In the genomic region with DNA sequence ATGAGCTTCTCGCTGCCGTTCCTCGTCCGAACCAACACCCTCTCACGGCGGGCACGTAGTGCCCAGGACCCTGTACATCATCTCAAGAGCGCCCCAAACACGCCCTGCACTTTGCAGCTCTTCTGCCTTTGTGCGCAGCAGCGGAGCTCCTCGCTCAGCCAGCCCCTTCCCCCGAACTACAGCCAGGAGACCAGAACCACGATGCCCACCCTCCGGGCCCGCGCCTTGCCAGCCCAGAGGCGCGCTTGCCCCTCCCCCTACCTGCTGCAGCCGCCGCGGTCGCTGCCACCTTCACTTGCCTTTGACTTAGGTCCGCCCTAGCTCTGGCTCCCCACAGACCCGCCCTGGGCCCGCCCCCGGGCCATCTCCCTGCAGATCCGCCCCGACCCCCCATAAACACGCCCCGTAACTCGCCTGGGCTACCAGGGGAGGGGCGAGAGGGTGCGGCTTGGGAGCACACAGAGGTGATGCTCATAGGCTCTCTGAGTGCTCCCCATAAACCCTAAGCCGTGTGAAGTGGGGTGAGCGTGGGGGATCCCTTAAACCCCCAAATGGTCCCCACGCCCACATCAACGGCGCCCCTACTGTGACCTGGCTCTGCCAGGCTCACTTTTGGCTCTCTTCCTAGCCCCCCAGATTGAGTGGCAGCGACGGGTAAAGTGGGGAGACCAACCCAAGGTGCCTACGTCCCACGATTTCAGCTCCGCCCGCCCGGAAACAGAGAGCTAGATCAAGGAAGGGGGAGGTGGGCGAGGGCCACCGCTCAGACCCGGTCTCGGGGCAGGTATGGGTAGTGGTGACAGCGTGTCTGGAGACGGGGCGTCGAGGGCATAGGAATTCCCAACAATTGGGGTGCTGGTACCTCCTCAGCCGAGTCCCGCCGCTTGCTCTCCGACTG, we compare ENCODE assay signal across 8 mouse cellular contexts. TPM values are rescaled to one million over a fixed set of nuclear protein-coding genes. Genes with fewer than 3 reads are reported as not detected.
DNase-seq lines count a peak whose midpoint lies in the region; ATAC-seq lines count a peak whose summit lies in the region.

No protein-coding gene starts in this region.

- ATAC-seq in activated CD4-positive, CD25-positive, alpha-beta regulatory T cell, adult 4 months: peak; percentile 95
- ATAC-seq in inflammation-experienced regulatory T-cells, adult 6 months: peak; percentile 97

- peak; percentile 32 for DNase-seq in embryo, embryonic 10 days (ENCODE audit: low spot score)
- peak; percentile 96 for DNase-seq in gastrocnemius, postnatal 25 days
- DNase-seq in left cerebral cortex, adult 9 months (ENCODE audit: low spot score in 2 of 2): peak; percentile 52 to 61
- peak; percentile 78 for DNase-seq in right cerebral cortex, adult 18-20 months
- peak; percentile 84 to 91 for DNase-seq in urinary bladder, adult 18-20 months (ENCODE audit: low spot score in 2 of 2)

- no peaks in the 10 kb centered on the region for H3K36me3 ChIP-seq in macrophage (ENCODE audit: inconsistent target)

- 2% methylated on average over 58 of the region's 58 CpGs for WGBS in macrophage (ENCODE audit: missing documents)

- H3K79me2 ChIP-seq in macrophage (ENCODE audit: inconsistent target): no peaks in the 10 kb centered on the region

- H3K4me3 ChIP-seq in macrophage (ENCODE audit: inconsistent target): peak overlapping the region; percentile 7; the same call in 1 of the 2 replicates

- no peak overlapping the region for H3K27ac ChIP-seq in macrophage

RNA-seq across cellular contexts. Expression of a gene that starts 0.6 kb away (rescaled TPM):
- polyA plus RNA-seq in activated CD4-positive, CD25-positive, alpha-beta regulatory T cell, adult 4 months (2017; shearing (Covaris generic)): 10 to 100 TPM; 16.2 to 18.5 TPM
- 1,000 to 10,000 TPM; 1,373 to 1,538 TPM for total RNA-seq in gastrocnemius, postnatal 25 days (2021)
- 10 to 100 TPM in 2 of 3 experiments, 1 to 10 TPM in 1; 9.3 to 31.1 (median 21.3) TPM for polyA plus RNA-seq in inflammation-experienced regulatory T-cells, adult 6 months (2017; shearing (Covaris generic))
- 1 to 10 TPM in 1 of 26 experiments, not detected in 25; 1.7 TPM for total RNA-seq in macrophage (2018; cell fraction: chromatin; rRNA removed)
- not detected for total RNA-seq in macrophage (2018; cell fraction: cytosol; rRNA removed)
- total RNA-seq in macrophage (2018; cell fraction: nucleus; rRNA removed): not detected
- polyA plus RNA-seq in macrophage (2018): 0.14 TPM in 1 of 3 replicates, not detected in the others

RNA-seq across cellular contexts. Expression of a gene that starts 4.9 kb away (rescaled TPM):
- polyA plus RNA-seq in activated CD4-positive, CD25-positive, alpha-beta regulatory T cell, adult 4 months (2017; shearing (Covaris generic)): not detected
- total RNA-seq in gastrocnemius, postnatal 25 days (2021): 1 to 10 TPM in 1 of 2 experiments, under 1 TPM in 1; 0.62 to 1.1 TPM
- not detected for polyA plus RNA-seq in inflammation-experienced regulatory T-cells, adult 6 months (2017; shearing (Covaris generic))
- total RNA-seq in macrophage (2018; cell fraction: chromatin; rRNA removed): not detected
- total RNA-seq in macrophage (2018; cell fraction: cytosol; rRNA removed): not detected
- total RNA-seq in macrophage (2018; cell fraction: nucleus; rRNA removed): not detected
- not detected in 3 replicates for polyA plus RNA-seq in macrophage (2018)

RNA-seq across cellular contexts. Expression of a gene that starts 9.3 kb away (rescaled TPM):
- not detected for polyA plus RNA-seq in activated CD4-positive, CD25-positive, alpha-beta regulatory T cell, adult 4 months (2017; shearing (Covaris generic))
- total RNA-seq in gastrocnemius, postnatal 25 days (2021): not detected
- not detected for polyA plus RNA-seq in inflammation-experienced regulatory T-cells, adult 6 months (2017; shearing (Covaris generic))
- not detected for total RNA-seq in macrophage (2018; cell fraction: chromatin; rRNA removed)
- not detected for total RNA-seq in macrophage (2018; cell fraction: cytosol; rRNA removed)
- not detected for total RNA-seq in macrophage (2018; cell fraction: nucleus; rRNA removed)
- not detected in 3 replicates for polyA plus RNA-seq in macrophage (2018)

RNA-seq across cellular contexts. Expression of a gene that starts 20.6 kb away (rescaled TPM):
- polyA plus RNA-seq in activated CD4-positive, CD25-positive, alpha-beta regulatory T cell, adult 4 months (2017; shearing (Covaris generic)): under 1 TPM in 1 of 2 experiments, not detected in 1; 0.70 TPM
- under 1 TPM; 0.46 to 0.54 TPM for total RNA-seq in gastrocnemius, postnatal 25 days (2021)
- under 1 TPM; 0.29 to 0.40 (median 0.34) TPM for polyA plus RNA-seq in inflammation-experienced regulatory T-cells, adult 6 months (2017; shearing (Covaris generic))
- 1 to 10 TPM in 11 of 26 experiments, under 1 TPM in 9, not detected in 6; 0.33 to 3.5 (median 1.5) TPM for total RNA-seq in macrophage (2018; cell fraction: chromatin; rRNA removed)
- total RNA-seq in macrophage (2018; cell fraction: cytosol; rRNA removed): under 1 TPM in 12 of 26 experiments, not detected in 14; 0.04 to 0.19 (median 0.09) TPM
- total RNA-seq in macrophage (2018; cell fraction: nucleus; rRNA removed): 1 to 10 TPM in 3 of 26 experiments, under 1 TPM in 20, not detected in 3; 0.20 to 2.6 (median 0.53) TPM
- 0.16 to 0.27 TPM in 2 of 3 replicates, not detected in the other for polyA plus RNA-seq in macrophage (2018)

RNA-seq across cellular contexts. Expression of a gene that starts 28.7 kb away (rescaled TPM):
- polyA plus RNA-seq in activated CD4-positive, CD25-positive, alpha-beta regulatory T cell, adult 4 months (2017; shearing (Covaris generic)): 10 to 100 TPM; 35.7 to 44.6 TPM
- 10 to 100 TPM in 1 of 2 experiments, 1 to 10 TPM in 1; 9.3 to 15.8 TPM for total RNA-seq in gastrocnemius, postnatal 25 days (2021)
- 10 to 100 TPM; 26.7 to 75.2 (median 69.3) TPM for polyA plus RNA-seq in inflammation-experienced regulatory T-cells, adult 6 months (2017; shearing (Covaris generic))
- total RNA-seq in macrophage (2018; cell fraction: chromatin; rRNA removed): 100 to 1,000 TPM in 2 of 26 experiments, 10 to 100 TPM in 24; 13.3 to 123 (median 53.1) TPM
- 10 to 100 TPM in 1 of 26 experiments, 1 to 10 TPM in 25; 2.6 to 13.0 (median 5.4) TPM for total RNA-seq in macrophage (2018; cell fraction: cytosol; rRNA removed)
- 10 to 100 TPM in 20 of 26 experiments, 1 to 10 TPM in 6; 6.1 to 46.1 (median 20.8) TPM for total RNA-seq in macrophage (2018; cell fraction: nucleus; rRNA removed)
- 5.5 to 12.4 TPM (median 8.5 TPM) in 3 replicates for polyA plus RNA-seq in macrophage (2018)

Comparison
In these comparisons a context has a peak if more than half of its experiments do, and no peak if none do; other contexts are left out.
1. DNase-seq: peak in every context shown above with its lines; median percentile 96 in gastrocnemius, postnatal 25 days; 88 in urinary bladder, adult 18-20 months; 78 in right cerebral cortex, adult 18-20 months; 56 in left cerebral cortex, adult 9 months; 32 in embryo, embryonic 10 days.